Mouse (Mus musculus) monocyte, adult 5-6 weeks (primary cell): ENCODE data around the gene Ccdc110. TPM values are rescaled to one million over a fixed set of nuclear protein-coding genes. Genes with fewer than 3 reads are reported as not detected.
A peak's percentile ranks its signal among the peaks of the same experiment; 100 is the strongest.

Source experiments
- ATAC-seq: fragments of 153-309, 156-312 bp; replicated peaks from 2 replicates; pipeline ENCODE4 v1.8.0; 2017; ENCODE audit warnings: mild to moderate bottlenecking; ENCODE audit not compliant: low TSS enrichment, insufficient number of reproducible peaks, severe bottlenecking, poor library complexity, low FRiP score
- total RNA-seq: library from RNA; stranded (forward); fragments of 200-1000, 200-491, 200-594 nt; gene quantifications from 3 replicates; pipeline ENCODE4 v1.2.3, GENCODE M21; 2017

The Ccdc110 gene
- total RNA-seq, 1 experiment from 2014 or later, result not detected

DNA sequence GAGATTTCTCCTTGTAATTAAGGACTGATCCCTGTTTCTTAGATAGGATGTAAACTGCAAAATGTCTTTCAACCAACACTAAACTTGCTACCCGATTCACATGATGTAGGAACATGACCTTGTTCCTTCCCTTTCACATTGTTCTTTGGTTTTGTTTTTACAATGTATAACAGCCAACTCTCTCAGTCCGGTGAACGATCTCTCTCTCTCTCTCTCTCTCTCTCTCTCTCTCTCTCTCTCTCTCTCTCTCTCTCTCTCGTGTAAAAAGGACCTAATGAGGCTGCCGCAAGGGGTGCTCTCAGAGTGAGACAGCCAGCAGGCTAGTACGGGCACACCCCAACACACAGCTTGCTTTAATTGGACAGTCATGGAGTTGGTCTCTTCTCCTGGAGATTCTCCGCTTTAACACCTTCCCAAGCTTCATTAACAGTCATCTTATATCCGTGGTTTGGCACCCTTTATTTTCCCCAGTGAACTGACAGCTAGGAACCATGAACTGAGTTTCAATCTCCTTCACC is 39.6 kb downstream of the Ccdc110 start:
- ATAC-seq, result no peak

GRCm38 (mm10) chr8:45975126-45975836 is 40.9 kb downstream of the Ccdc110 start, which contains the start of the genes 1700029J07Rik and Ufsp2:
Gene 1700029J07Rik, minus strand, starts transcription at chr8:45975252.
Gene Ufsp2, plus strand, starts transcription at chr8:45975528.
- ATAC-seq, result peak; percentile 96

DNA sequence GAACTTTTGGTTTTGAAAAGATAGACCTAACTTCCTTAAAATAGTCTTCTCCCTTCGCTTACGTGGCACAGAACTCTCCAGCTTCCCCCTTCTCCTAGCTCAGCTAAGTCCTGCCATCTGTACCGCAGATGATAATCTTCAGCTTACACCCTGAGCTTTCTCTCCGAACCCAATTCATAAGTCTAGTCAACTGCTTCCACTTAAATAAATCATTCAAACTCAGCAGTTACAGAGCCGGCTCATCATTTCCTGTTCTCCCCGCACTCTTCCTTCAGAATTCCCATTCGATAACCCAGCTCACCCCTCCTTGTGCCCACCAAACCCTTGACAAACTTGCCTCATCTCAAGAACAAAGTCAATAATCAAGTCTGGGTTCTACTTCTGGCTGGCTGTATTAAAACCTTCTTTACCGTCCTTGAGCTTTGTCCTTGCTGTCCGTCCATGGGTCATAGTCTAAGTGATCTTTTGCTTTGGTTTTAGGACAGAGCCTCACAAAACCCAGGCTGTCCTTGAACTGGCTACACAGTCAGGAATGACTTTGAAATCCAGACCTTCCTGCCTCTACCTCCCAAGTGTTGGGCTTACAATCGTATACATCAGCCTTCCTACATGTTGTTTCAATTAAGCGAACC is 41.5 kb downstream of the Ccdc110 start:
- peak; percentile 12; the same call in 1 of the 2 replicates for ATAC-seq

- no peak for ATAC-seq
These were observed 52.2 kb downstream of the Ccdc110 start for GRCm38 (mm10) chr8:45986665-45987064.

- ATAC-seq, result no peak
These were observed 53.8 kb downstream of the Ccdc110 start for GRCm38 (mm10) chr8:45988189-45988588.

GRCm38 (mm10) chr8:45990631-45991310 is 56.4 kb downstream of the Ccdc110 start:
- no peak for ATAC-seq

Other genes with a start within 250 kb of the Ccdc110 start
- gene Pdlim3, start 49.2 kb upstream of the Ccdc110 start, total RNA-seq, result not detected in 3 replicates
- gene 1700029J07Rik, start 40.6 kb downstream of the Ccdc110 start, total RNA-seq, result 0.32 to 2.5 TPM (median 2.1 TPM) in 3 replicates
- gene Ufsp2, start 40.9 kb downstream of the Ccdc110 start, total RNA-seq, result 59.2 to 74.7 TPM (median 73.5 TPM) in 3 replicates
- 0.19 TPM in 1 of 3 replicates, not detected in the others for gene Lrp2bp, start 64.7 kb downstream of the Ccdc110 start, total RNA-seq
- gene Ankrd37, start 71.1 kb downstream of the Ccdc110 start, total RNA-seq, result 7.3 to 18.8 TPM (median 11.7 TPM) in 3 replicates
- gene Cfap97, start 217.2 kb downstream of the Ccdc110 start, total RNA-seq, result 16.0 to 30.9 TPM (median 23.5 TPM) in 3 replicates
- 10.2 to 20.5 TPM (median 15.1 TPM) in 3 replicates for gene Snx25, start 217.5 kb downstream of the Ccdc110 start, total RNA-seq